Mouse (Mus musculus) embryonic fibroblast, embryonic 13.5 days (primary cell): ENCODE measurements around the gene Zfp217.

Experiments used
- CTCF ChIP-seq: IDR thresholded peaks from 2 replicates; pipeline ENCODE4 v1.5.1; 2011; ENCODE audit warnings: mild to moderate bottlenecking, control low read depth, low read length, moderate library complexity, borderline replicate concordance; ENCODE audit not compliant: insufficient read depth
- POLR2A ChIP-seq: IDR thresholded peaks from 2 replicates; pipeline ENCODE4 v1.6.1; 2011; ENCODE audit warnings: low read depth, mild to moderate bottlenecking, control low read depth, low read length, moderate library complexity

GRCm38 (mm10) chr2:170141481-170141880 lies 6.4 kb downstream of the Zfp217 start:
- TF ChIP-seq CTCF (no peak), POLR2A (no peak)
